Comparison of ENCODE assay signal across 18 mouse cellular contexts in genomic region chr5:4039351-4039750, GRCm38 (mm10).
DNase-seq lines count a peak whose midpoint lies in the region; ATAC-seq and TF ChIP-seq lines count a peak whose summit lies in the region.
"Had no signal": no experiment of that assay in that cellular context is flagged by ENCODE, and none has a peak within 500 bp of the region (broad histone marks: within the 10 kb centered on the region; RNA-seq: fewer than 3 reads in every experiment).

No protein-coding gene starts in this region.

- H3K4me2 ChIP-seq in kidney, embryonic 14.5 days (replicated peaks; ENCODE audit: low read depth, low read length), result no peak overlapping the region
- no peak overlapping the region for H3K4me2 ChIP-seq in intestine, postnatal 0 days (replicated peaks; ENCODE audit: low read depth)
- H3K4me2 ChIP-seq: embryonic facial prominence, embryonic 12.5 days; forebrain, embryonic 13.5 days; forebrain, embryonic 15.5 days had no signal

- ATAC-seq in kidney, embryonic 14.5 days (ENCODE audit: low FRiP score, low TSS enrichment), result no peak
- ATAC-seq in intestine, postnatal 0 days, result no peak
- ATAC-seq: forebrain, embryonic 13.5 days; forebrain, embryonic 15.5 days; forebrain, postnatal 0 days had no signal

- no peaks in the 10 kb centered on the region for H3K4me1 ChIP-seq in kidney, embryonic 14.5 days (ENCODE audit: control insufficient read depth, insufficient read depth, low read length)
- no peaks in the 10 kb centered on the region for H3K4me1 ChIP-seq in intestine, postnatal 0 days (replicated peaks; ENCODE audit: control insufficient read depth, insufficient read depth, low read length)
- H3K4me1 ChIP-seq: embryonic facial prominence, embryonic 10.5 days; embryonic facial prominence, embryonic 12.5 days; forebrain, embryonic 13.5 days; forebrain, embryonic 15.5 days had no signal

- H3K4me3 ChIP-seq in kidney, embryonic 14.5 days (ENCODE audit: low read length), result no peak overlapping the region
- no peak overlapping the region for H3K4me3 ChIP-seq in intestine, postnatal 0 days (ENCODE audit: low read depth, low read length)
- H3K4me3 ChIP-seq: embryonic facial prominence, embryonic 10.5 days; embryonic facial prominence, embryonic 12.5 days; forebrain, embryonic 13.5 days; forebrain, embryonic 15.5 days had no signal

- H3K9me3 ChIP-seq in kidney, embryonic 14.5 days (ENCODE audit: control insufficient read depth, low read length), result no peaks in the 10 kb centered on the region
- no peaks in the 10 kb centered on the region for H3K9me3 ChIP-seq in intestine, postnatal 0 days (ENCODE audit: control insufficient read depth)
- H3K9me3 ChIP-seq: embryonic facial prominence, embryonic 10.5 days; embryonic facial prominence, embryonic 12.5 days; forebrain, embryonic 13.5 days; forebrain, embryonic 15.5 days had no signal

- DNase-seq in adrenal gland, adult 2 months, result peak; percentile 61
- DNase-seq in adrenal gland, postnatal 4 days (ENCODE audit: low spot score in 2 of 2), result no peak
- peak; percentile 82 for DNase-seq in heart, adult 11 months
- no peak for DNase-seq in heart, postnatal 4 days
- peak; percentile 56 for DNase-seq in adrenal gland, postnatal 14 days
- DNase-seq in adrenal gland, postnatal 25 days, result peak; percentile 21
- DNase-seq: cerebellum, adult 11-12 months; cerebellum, adult 2 months; cerebellum, adult 9-10 months; cerebellum, postnatal 10 days; cerebellum, postnatal 25 days; forebrain, postnatal 0 days had no signal

- H3K9ac ChIP-seq in kidney, embryonic 14.5 days (ENCODE audit: low read depth, low read length), result no peak overlapping the region
- H3K9ac ChIP-seq in intestine, postnatal 0 days (ENCODE audit: low read depth, low read length), result no peak overlapping the region
- H3K9ac ChIP-seq: embryonic facial prominence, embryonic 12.5 days; forebrain, embryonic 13.5 days; forebrain, embryonic 15.5 days; forebrain, postnatal 0 days had no signal

- H3K36me3 ChIP-seq in kidney, embryonic 14.5 days (ENCODE audit: control insufficient read depth, insufficient read depth, low read length), result peaks cover 54% of the 10 kb centered on the region
- peaks cover 72% of the 10 kb centered on the region for H3K36me3 ChIP-seq in intestine, postnatal 0 days (ENCODE audit: control insufficient read depth, insufficient read depth)

- H3K27ac ChIP-seq in kidney, embryonic 14.5 days (ENCODE audit: low read depth, low read length), result no peak overlapping the region
- H3K27ac ChIP-seq in intestine, postnatal 0 days (ENCODE audit: low read depth, low read length), result no peak overlapping the region
- H3K27ac ChIP-seq: embryonic facial prominence, embryonic 10.5 days; embryonic facial prominence, embryonic 12.5 days; forebrain, embryonic 13.5 days; forebrain, embryonic 15.5 days had no signal

- H3K27me3 ChIP-seq in kidney, embryonic 14.5 days (ENCODE audit: control insufficient read depth, insufficient read depth, low read length), result no peaks in the 10 kb centered on the region
- no peaks in the 10 kb centered on the region for H3K27me3 ChIP-seq in intestine, postnatal 0 days (replicated peaks; ENCODE audit: control insufficient read depth, insufficient read depth, low read length)
- H3K27me3 ChIP-seq: embryonic facial prominence, embryonic 12.5 days; forebrain, embryonic 13.5 days; forebrain, embryonic 15.5 days had no signal

- no peak for TF ChIP-seq CTCF in intestine, postnatal 0 days (IDR thresholded peaks at IDR 0.05; ENCODE audit: low read depth)

- 65% methylated on average over 8 of the region's 8 CpGs for WGBS in kidney, embryonic 14.5 days
- WGBS in intestine, postnatal 0 days, result 90% methylated on average over 8 of the region's 8 CpGs

Comparison
In these comparisons a context has a peak if more than half of its experiments do, and no peak if none do; other contexts are left out.
1. DNase-seq: peak in adrenal gland, adult 2 months (single experiment), heart, adult 11 months (single experiment), adrenal gland, postnatal 14 days (single experiment) and adrenal gland, postnatal 25 days (single experiment); none in adrenal gland, postnatal 4 days (0 of 2) and heart, postnatal 4 days (single experiment).